Mouse (Mus musculus) CH12.LX (cell line): ENCODE results near the gene Gnat1.

Experiments
- CHD2 ChIP-seq: IDR thresholded peaks from 2 replicates; pipeline ENCODE4 v1.6.1; 2011; ENCODE audit warnings: low read length, improper control_type of control experiment
- CTCF ChIP-seq, 2 experiments: IDR thresholded peaks in 1 of 2; conservative IDR thresholded peaks in 1 of 2; 2 replicates each; pipeline ENCODE4 v1.5.1; 2011 to 2012; ENCODE audit warnings: low read depth in 2 of 2, low read length in 2 of 2, improper control_type of control experiment in 1 of 2, inconsistent platforms in 1 of 2, mild to moderate bottlenecking in 1 of 2, moderate library complexity in 1 of 2
- ETS1 ChIP-seq: conservative IDR thresholded peaks from 2 replicates; pipeline ENCODE4 v1.6.1; 2012; ENCODE audit warnings: low read depth, mild to moderate bottlenecking, inconsistent platforms, low read length, improper control_type of control experiment, moderate library complexity
- MAX ChIP-seq: IDR thresholded peaks from 2 replicates; pipeline ENCODE4 v1.6.1; 2011; ENCODE audit warnings: low read length, improper control_type of control experiment
- MEF2A ChIP-seq: IDR thresholded peaks from 2 replicates; pipeline ENCODE4 v1.6.1; 2014; ENCODE audit warnings: low read depth, mild to moderate bottlenecking, inconsistent platforms, low read length, improper control_type of control experiment, borderline replicate concordance
- MXI1 ChIP-seq: IDR thresholded peaks from 2 replicates; pipeline ENCODE4 v1.6.1; 2011; ENCODE audit warnings: mild to moderate bottlenecking, low read depth, low read length, improper control_type of control experiment
- NELFE ChIP-seq: IDR thresholded peaks from 2 replicates; pipeline ENCODE4 v1.6.1; 2011; ENCODE audit warnings: low read depth, low read length, improper control_type of control experiment
- POLR2A ChIP-seq: IDR thresholded peaks from 2 replicates; pipeline ENCODE4 v1.6.1; 2011; ENCODE audit warnings: low read depth, mild to moderate bottlenecking, improper control_type of control experiment, low read length
- SIN3A ChIP-seq: IDR thresholded peaks from 2 replicates; pipeline ENCODE4 v1.6.1; 2012; ENCODE audit warnings: low read length, improper control_type of control experiment, inconsistent platforms
- TCF12 ChIP-seq: IDR thresholded peaks from 2 replicates; pipeline ENCODE4 v1.6.1; 2014; ENCODE audit warnings: low read depth, mild to moderate bottlenecking, inconsistent platforms, low read length, improper control_type of control experiment
- ZC3H11A ChIP-seq: IDR thresholded peaks from 2 replicates; pipeline ENCODE4 v1.6.1; 2012; ENCODE audit warnings: low read depth, mild to moderate bottlenecking, inconsistent platforms, low read length, improper control_type of control experiment
- ZKSCAN1 ChIP-seq: IDR thresholded peaks from 2 replicates; pipeline ENCODE4 v1.6.1; 2012; ENCODE audit warnings: low read depth, inconsistent platforms, low read length, improper control_type of control experiment, borderline replicate concordance

- TF ChIP-seq CTCF (conservative IDR thresholded peaks at IDR 0.05 in 1 of 2, IDR thresholded peaks at IDR 0.05 in 1 of 2; ENCODE audit: low read depth in 2 of 2, low read length in 2 of 2) (no peak), TCF12 (no peak), POLR2A (no peak), MXI1 (no peak), ZKSCAN1 (no peak), ETS1 (no peak), MAX (no peak), ZC3H11A (no peak), SIN3A (no peak), NELFE (no peak), CHD2 (no peak), MEF2A (no peak)
These were observed 23.2 kb upstream of the Gnat1 start for GRCm38 (mm10) chr9:107702606-107703185.
